Mouse (Mus musculus) forebrain, embryonic 12.5 days (tissue): ENCODE data around the gene Dhx58. TPM values are rescaled to one million over a fixed set of nuclear protein-coding genes. Genes with fewer than 3 reads are reported as not detected.

Source experiments
- ATAC-seq: fragments of 200-750 bp; cut with Nextera tagmentation; 2 replicates; pipeline ENCODE4 v1.8.0; 2017; ENCODE audit warnings: moderate TSS enrichment; ENCODE audit not compliant: low FRiP score
- H3K27ac ChIP-seq: fragments of 300-500 bp; sonication (generic); 2 replicates; pipeline ENCODE4 v1.5.1; 2016; ENCODE audit warnings: mild to moderate bottlenecking
- H3K27me3 ChIP-seq: fragments of 300-500 bp; sonication (generic); 2 replicates; pipeline ENCODE4 v1.6.1; 2016; ENCODE audit warnings: mild to moderate bottlenecking
- H3K36me3 ChIP-seq: fragments of 300-500 bp; sonication (generic); replicated peaks from 2 replicates; pipeline ENCODE4 v1.6.1; 2016; ENCODE audit warnings: mild to moderate bottlenecking
- H3K4me1 ChIP-seq: fragments of 300-500 bp; sonication (generic); 2 replicates; pipeline ENCODE4 v1.6.1; 2016
- H3K4me2 ChIP-seq: fragments of 300-500 bp; sonication (generic); 2 replicates; pipeline ENCODE4 v1.6.1; 2016; ENCODE audit warnings: mild to moderate bottlenecking, moderate library complexity
- H3K4me3 ChIP-seq: fragments of 300-500 bp; sonication (generic); replicated peaks from 2 replicates; pipeline ENCODE4 v1.5.1; 2016; ENCODE audit warnings: mild to moderate bottlenecking
- H3K9ac ChIP-seq: fragments of 300-500 bp; sonication (generic); 2 replicates; pipeline ENCODE4 v1.6.1; 2016; ENCODE audit warnings: mild to moderate bottlenecking
- H3K9me3 ChIP-seq: fragments of 300-500 bp; sonication (generic); 2 replicates; pipeline ENCODE4 v1.6.1; 2016
- WGBS: fragments of 180-500 bp; shearing (Covaris S2); methylation state at CpG from one replicate; pipeline ENCODE4 v1.1.7; 2016; 5-methylcytosine and 5-hydroxymethylcytosine counted together
- polyA plus RNA-seq: library from polyadenylated mRNA; unstranded; fragments of >200 nt; fragmentation: Nextera tagmentation; extraction: Ambion mirVana; gene quantifications from 2 replicates; pipeline ENCODE4 v1.2.1, GENCODE M21; 2016

The Dhx58 gene
- polyA plus RNA-seq, 1 experiment from 2014 or later, result 2.6 TPM

GRCm38 (mm10) chr11:100710528-100710927, 6.5 kb upstream of the Dhx58 start:
- H3K36me3 ChIP-seq, result peaks cover 53% of the 10 kb centered on the region
- H3K4me2 ChIP-seq, result no peak overlapping the region
- H3K4me1 ChIP-seq, result peaks cover 27% of the 10 kb centered on the region
- H3K27ac ChIP-seq, result no peak overlapping the region
- 94% methylated on average over 15 of the region's 15 CpGs for WGBS
- H3K9me3 ChIP-seq, result no peaks in the 10 kb centered on the region
- no peaks in the 10 kb centered on the region; the same call in 1 of the 2 replicates for H3K27me3 ChIP-seq
- no peak overlapping the region for H3K9ac ChIP-seq
- no peak for ATAC-seq
- no peak overlapping the region for H3K4me3 ChIP-seq

GRCm38 (mm10) chr11:100709201-100709810, 5.2 kb upstream of the Dhx58 start:
- Histone ChIP-seq H3K4me2 (no peak overlapping the region), H3K27ac (no peak overlapping the region), H3K9ac (no peak overlapping the region), H3K4me3 (no peak overlapping the region), H3K36me3 (peaks cover 62% of the 10 kb centered on the region), H3K9me3 (no peaks in the 10 kb centered on the region), H3K27me3 (no peaks in the 10 kb centered on the region; the same call in 1 of the 2 replicates), H3K4me1 (peaks cover 24% of the 10 kb centered on the region)
- WGBS, result 93% methylated on average over 9 of the region's 9 CpGs
- ATAC-seq, result no peak

- H3K27ac ChIP-seq, result no peak overlapping the region
- H3K36me3 ChIP-seq, result peaks cover 59% of the 10 kb centered on the region
- no peak overlapping the region for H3K4me2 ChIP-seq
- no peak overlapping the region for H3K4me3 ChIP-seq
- no peak overlapping the region for H3K9ac ChIP-seq
- ATAC-seq, result no peak
- 93% methylated on average over 23 of the region's 23 CpGs for WGBS
- peaks cover 9% of the 10 kb centered on the region; the same call in 1 of the 2 replicates for H3K27me3 ChIP-seq
- H3K9me3 ChIP-seq, result no peaks in the 10 kb centered on the region
- peaks cover 6% of the 10 kb centered on the region for H3K4me1 ChIP-seq
These were observed 1.1 kb upstream of the Dhx58 start for GRCm38 (mm10) chr11:100705095-100705747.

GRCm38 (mm10) chr11:100703366-100703765, 705 bp downstream of the Dhx58 start:
- H3K4me1 ChIP-seq, result peaks cover 6% of the 10 kb centered on the region
- no peaks in the 10 kb centered on the region for H3K9me3 ChIP-seq
- ATAC-seq, result no peak
- WGBS, result 73% methylated on average over 11 of the region's 11 CpGs
- H3K4me3 ChIP-seq, result no peak overlapping the region
- H3K9ac ChIP-seq, result no peak overlapping the region
- peaks cover 9% of the 10 kb centered on the region; the same call in 1 of the 2 replicates for H3K27me3 ChIP-seq
- peaks cover 41% of the 10 kb centered on the region for H3K36me3 ChIP-seq
- H3K27ac ChIP-seq, result no peak overlapping the region
- no peak overlapping the region for H3K4me2 ChIP-seq

GRCm38 (mm10) chr11:100702906-100703305, 1.2 kb downstream of the Dhx58 start:
- ATAC-seq, result peak; percentile 14; the same call in 1 of the 2 replicates
- no peak overlapping the region for H3K27ac ChIP-seq
- 53% methylated on average over 7 of the region's 7 CpGs for WGBS
- peak overlapping the region; percentile 29 for H3K4me2 ChIP-seq
- H3K4me3 ChIP-seq, result no peak overlapping the region
- H3K36me3 ChIP-seq, result peaks cover 37% of the 10 kb centered on the region
- no peaks in the 10 kb centered on the region for H3K9me3 ChIP-seq
- no peak overlapping the region for H3K9ac ChIP-seq
- peaks cover 6% of the 10 kb centered on the region for H3K4me1 ChIP-seq
- H3K27me3 ChIP-seq, result peaks cover 9% of the 10 kb centered on the region; the same call in 1 of the 2 replicates

- no peak overlapping the region for H3K4me3 ChIP-seq
- H3K36me3 ChIP-seq, result peaks cover 30% of the 10 kb centered on the region
- ATAC-seq, result 0 out of 2 replicates have a peak, but pooled peaks have one; percentile 20
- H3K9ac ChIP-seq, result no peak overlapping the region
- H3K4me1 ChIP-seq, result peaks cover 6% of the 10 kb centered on the region
- H3K4me2 ChIP-seq, result peak overlapping the region; percentile 29
- H3K9me3 ChIP-seq, result no peaks in the 10 kb centered on the region
- 36% methylated on average over 19 of the region's 19 CpGs for WGBS
- peaks cover 9% of the 10 kb centered on the region; the same call in 1 of the 2 replicates for H3K27me3 ChIP-seq
- no peak overlapping the region for H3K27ac ChIP-seq
These were observed 1.8 kb downstream of the Dhx58 start for GRCm38 (mm10) chr11:100702081-100702851.

GRCm38 (mm10) chr11:100701301-100701700, 2.8 kb downstream of the Dhx58 start:
- peak overlapping the region; percentile 5; the same call in 1 of the 2 replicates for H3K4me3 ChIP-seq

GRCm38 (mm10) chr11:100700710-100701109, 3.4 kb downstream of the Dhx58 start:
- WGBS, result 78% methylated on average over 3 of the region's 3 CpGs
- Histone ChIP-seq H3K4me3 (no peak overlapping the region), H3K9me3 (no peaks in the 10 kb centered on the region), H3K4me2 (no peak overlapping the region), H3K36me3 (peaks cover 15% of the 10 kb centered on the region), H3K4me1 (peaks cover 6% of the 10 kb centered on the region), H3K27me3 (peaks cover 9% of the 10 kb centered on the region; the same call in 1 of the 2 replicates), H3K27ac (no peak overlapping the region), H3K9ac (no peak overlapping the region)
- no peak for ATAC-seq

More at GRCm38 (mm10) chr11:100701301-100701700, 2.8 kb downstream of the Dhx58 start:
- peaks cover 6% of the 10 kb centered on the region for H3K4me1 ChIP-seq
- H3K27ac ChIP-seq, result no peak overlapping the region
- H3K9ac ChIP-seq, result no peak overlapping the region
- no peaks in the 10 kb centered on the region for H3K9me3 ChIP-seq
- peak overlapping the region; percentile 39 for H3K4me2 ChIP-seq
- peaks cover 9% of the 10 kb centered on the region; the same call in 1 of the 2 replicates for H3K27me3 ChIP-seq
- peaks cover 21% of the 10 kb centered on the region for H3K36me3 ChIP-seq
- 5% methylated on average over 14 of the region's 14 CpGs for WGBS
- ATAC-seq, result no peak

GRCm38 (mm10) chr11:100697921-100698320, 6.2 kb downstream of the Dhx58 start:
- 78% methylated on average over 7 of the region's 7 CpGs for WGBS
- no peak for ATAC-seq

GRCm38 (mm10) chr11:100694926-100695325, 9.1 kb downstream of the Dhx58 start:
- no peak overlapping the region for H3K9ac ChIP-seq
- peaks cover 39% of the 10 kb centered on the region for H3K27me3 ChIP-seq
- H3K4me1 ChIP-seq, result peaks cover 12% of the 10 kb centered on the region
- H3K4me3 ChIP-seq, result no peak overlapping the region
- H3K27ac ChIP-seq, result no peak overlapping the region
- 34% methylated on average over 5 of the region's 5 CpGs for WGBS
- ATAC-seq, result no peak
- no peak overlapping the region for H3K4me2 ChIP-seq
- no peaks in the 10 kb centered on the region for H3K36me3 ChIP-seq
- no peaks in the 10 kb centered on the region for H3K9me3 ChIP-seq

More at GRCm38 (mm10) chr11:100697921-100698320, 6.2 kb downstream of the Dhx58 start:
- Histone ChIP-seq H3K36me3 (no peaks in the 10 kb centered on the region), H3K4me2 (no peak overlapping the region), H3K4me1 (peaks cover 6% of the 10 kb centered on the region), H3K9ac (no peak overlapping the region), H3K27ac (no peak overlapping the region), H3K4me3 (no peak overlapping the region), H3K9me3 (no peaks in the 10 kb centered on the region), H3K27me3 (peaks cover 21% of the 10 kb centered on the region)

GRCm38 (mm10) chr11:100693154-100693553, 10.9 kb downstream of the Dhx58 start:
- no peak overlapping the region for H3K27ac ChIP-seq
- no peak overlapping the region for H3K9ac ChIP-seq
- H3K4me3 ChIP-seq, result no peak overlapping the region
- H3K36me3 ChIP-seq, result no peaks in the 10 kb centered on the region
- no peaks in the 10 kb centered on the region for H3K9me3 ChIP-seq
- H3K4me2 ChIP-seq, result no peak overlapping the region
- no peak for ATAC-seq
- peaks cover 12% of the 10 kb centered on the region for H3K4me1 ChIP-seq
- H3K27me3 ChIP-seq, result peaks cover 39% of the 10 kb centered on the region
- 36% methylated on average over 5 of the region's 5 CpGs for WGBS

GRCm38 (mm10) chr11:100692164-100692616, 11.9 kb downstream of the Dhx58 start, which contains the start of gene Zfp385c:
Zfp385c (minus strand) TSS chr11:100692455.
- ATAC-seq, result no peak
- peaks cover 41% of the 10 kb centered on the region for H3K27me3 ChIP-seq
- H3K9me3 ChIP-seq, result no peaks in the 10 kb centered on the region
- H3K4me2 ChIP-seq, result peak within 1 kb of the TSS; percentile 52
- peak within 1 kb of the TSS; percentile 29 for H3K4me3 ChIP-seq
- 2% methylated on average over 23 of the region's 23 CpGs for WGBS
- no peak within 1 kb of the TSS for H3K27ac ChIP-seq
- H3K4me1 ChIP-seq, result peaks cover 12% of the 10 kb centered on the region
- H3K9ac ChIP-seq, result 0 out of 2 replicates have a peak within 1 kb of the TSS, but pooled peaks have one; percentile 25
- H3K36me3 ChIP-seq, result no peaks in the 10 kb centered on the region
